Mouse (Mus musculus) hindbrain, embryonic 12.5 days (tissue): ENCODE data around the gene Arfip1. TPM values are rescaled to one million over a fixed set of nuclear protein-coding genes. Genes with fewer than 3 reads are reported as not detected.

Source experiments
- ATAC-seq: fragments of 200-750 bp; cut with Nextera tagmentation; 2 replicates; pipeline ENCODE4 v1.8.0; 2017; ENCODE audit warnings: moderate TSS enrichment; ENCODE audit not compliant: low FRiP score
- H3K27ac ChIP-seq: fragments of 300-500 bp; sonication (generic); 2 replicates; pipeline ENCODE4 v1.5.1; 2016; ENCODE audit warnings: mild to moderate bottlenecking
- H3K27me3 ChIP-seq: fragments of 300-500 bp; sonication (generic); 2 replicates; pipeline ENCODE4 v1.6.1; 2016; ENCODE audit warnings: mild to moderate bottlenecking
- H3K36me3 ChIP-seq: fragments of 300-500 bp; sonication (generic); 2 replicates; pipeline ENCODE4 v1.6.1; 2016; ENCODE audit warnings: mild to moderate bottlenecking
- H3K4me1 ChIP-seq: fragments of 300-500 bp; sonication (generic); 2 replicates; pipeline ENCODE4 v1.6.1; 2016
- H3K4me2 ChIP-seq: fragments of 300-500 bp; sonication (generic); replicated peaks from 2 replicates; pipeline ENCODE4 v1.6.1; 2016; ENCODE audit warnings: mild to moderate bottlenecking
- H3K4me3 ChIP-seq: fragments of 300-500 bp; sonication (generic); 2 replicates; pipeline ENCODE4 v1.5.1; 2016; ENCODE audit warnings: mild to moderate bottlenecking
- H3K9ac ChIP-seq: fragments of 300-500 bp; sonication (generic); 2 replicates; pipeline ENCODE4 v1.6.1; 2016; ENCODE audit warnings: mild to moderate bottlenecking, moderate library complexity
- H3K9me3 ChIP-seq: fragments of 300-500 bp; sonication (generic); replicated peaks from 2 replicates; pipeline ENCODE4 v1.6.1; 2016; ENCODE audit warnings: mild to moderate bottlenecking
- WGBS: fragments of 180-500 bp; shearing (Covaris S2); methylation state at CpG from one replicate; pipeline ENCODE4 v1.1.7; 2016; 5-methylcytosine and 5-hydroxymethylcytosine counted together
- polyA plus RNA-seq: library from polyadenylated mRNA; unstranded; fragments of >200 nt; fragmentation: Nextera tagmentation; extraction: Ambion mirVana; gene quantifications from 2 replicates; pipeline ENCODE4 v1.2.1, GENCODE M21; 2016

Arfip1 gene
- polyA plus RNA-seq, 1 experiment from 2014 or later = 33.1 TPM

DNA sequence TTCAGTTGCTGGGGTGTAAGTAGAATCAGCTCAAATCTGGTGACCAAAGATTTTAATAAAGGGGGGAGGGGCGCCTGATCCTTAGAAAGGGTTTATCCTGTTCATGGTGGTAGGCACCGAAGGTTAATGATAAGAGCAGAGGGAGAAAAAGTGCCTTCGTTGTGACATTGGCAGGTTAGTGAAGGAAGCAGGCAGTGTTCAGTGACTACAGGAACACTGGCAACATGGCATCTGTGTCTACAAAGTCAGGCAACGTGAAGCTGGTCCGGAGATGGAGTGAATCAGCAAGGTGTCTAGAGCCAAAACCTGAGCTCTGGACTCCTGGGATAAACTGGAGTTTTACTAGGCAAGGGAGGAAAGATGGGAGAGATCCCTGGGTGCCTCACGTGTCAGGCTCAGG lies 16.3 kb upstream of the Arfip1 start:
- ATAC-seq = no peak
- H3K27me3 ChIP-seq = no peaks in the 10 kb centered on the region
- no peaks in the 10 kb centered on the region for H3K36me3 ChIP-seq
- H3K4me2 ChIP-seq = no peak overlapping the region
- H3K27ac ChIP-seq = no peak overlapping the region
- H3K4me3 ChIP-seq = no peak overlapping the region
- WGBS = 88% methylated on average over 6 of the region's 6 CpGs
- 0 out of 2 replicates have a peak, but pooled peaks cover 3% of the 10 kb centered on the region for H3K4me1 ChIP-seq
- no peaks in the 10 kb centered on the region for H3K9me3 ChIP-seq
- no peak overlapping the region for H3K9ac ChIP-seq

DNA sequence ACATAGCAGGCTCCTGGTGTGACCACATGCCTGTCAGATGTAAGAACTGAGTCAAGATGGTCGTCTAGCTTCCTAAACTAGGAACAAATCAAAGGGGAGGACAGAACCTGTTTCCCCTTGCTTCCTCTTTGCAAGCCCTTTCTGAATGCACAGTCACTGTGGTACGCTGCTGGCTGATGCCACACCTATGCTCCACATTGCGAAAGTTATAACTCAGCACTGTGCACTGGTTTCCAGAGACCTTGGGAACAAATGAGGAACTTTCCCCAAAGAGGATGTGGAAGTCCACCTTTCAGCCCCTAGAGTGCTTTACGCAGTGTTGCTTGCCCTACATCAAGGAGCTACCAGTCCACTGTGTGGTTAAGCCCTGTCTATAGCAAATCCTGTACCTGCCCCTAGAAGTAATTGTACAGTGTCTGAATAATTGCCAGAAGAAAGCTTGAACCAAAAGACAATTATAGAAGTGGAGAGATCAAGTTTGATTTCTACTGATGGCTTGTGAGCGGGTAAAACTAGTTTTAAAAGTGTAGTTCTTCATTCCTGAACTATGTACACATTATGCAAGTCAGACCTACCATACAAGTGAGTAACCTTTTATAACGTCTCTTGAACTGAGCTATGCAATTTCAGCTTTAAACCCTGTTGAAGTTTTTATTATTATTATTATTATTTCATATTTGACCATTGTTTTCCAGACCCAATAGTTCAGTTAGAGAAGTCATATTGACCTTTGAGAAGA lies 15.7 kb upstream of the Arfip1 start:
- Histone ChIP-seq H3K4me2 (no peak overlapping the region), H3K4me3 (no peak overlapping the region), H3K36me3 (no peaks in the 10 kb centered on the region), H3K27me3 (no peaks in the 10 kb centered on the region), H3K27ac (no peak overlapping the region), H3K9ac (no peak overlapping the region), H3K4me1 (0 out of 2 replicates have a peak, but pooled peaks cover 3% of the 10 kb centered on the region), H3K9me3 (no peaks in the 10 kb centered on the region)
- no peak for ATAC-seq
- 89% methylated on average over 6 of the region's 6 CpGs for WGBS

DNA sequence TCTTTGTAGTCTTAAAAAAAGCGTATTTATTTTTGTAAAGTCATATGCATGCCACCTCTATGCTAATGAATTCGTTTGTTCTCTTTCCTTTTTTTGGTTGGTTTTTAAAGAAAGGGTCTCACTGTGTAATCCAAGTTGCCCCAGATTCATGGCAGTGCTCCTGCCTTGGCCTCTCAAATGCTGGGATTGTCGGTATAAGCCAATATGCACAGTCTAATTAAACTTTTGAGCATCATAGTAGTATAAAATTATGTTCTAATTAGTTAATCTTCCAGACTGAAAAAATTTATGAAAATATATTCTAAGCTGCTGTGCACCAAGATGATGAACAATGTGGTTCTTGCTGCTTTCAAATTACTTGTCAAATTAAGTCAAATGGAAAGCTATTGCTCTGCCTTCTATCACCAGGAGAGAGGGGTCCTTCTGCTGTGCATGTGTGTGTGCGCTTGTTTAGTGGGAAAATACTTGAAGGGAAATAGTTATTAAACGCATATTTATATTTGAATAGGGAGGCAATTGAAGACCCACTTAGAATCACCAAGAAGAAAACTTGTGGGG lies 13.3 kb upstream of the Arfip1 start:
- ATAC-seq = no peak
- no peak overlapping the region for H3K27ac ChIP-seq
- WGBS = 44% methylated on average over 5 of the region's 5 CpGs
- H3K4me1 ChIP-seq = 0 out of 2 replicates have a peak, but pooled peaks cover 3% of the 10 kb centered on the region
- peak overlapping the region; percentile 43; the same call in 1 of the 2 replicates for H3K4me2 ChIP-seq
- H3K36me3 ChIP-seq = no peaks in the 10 kb centered on the region
- no peak overlapping the region for H3K9ac ChIP-seq
- H3K9me3 ChIP-seq = no peaks in the 10 kb centered on the region
- H3K4me3 ChIP-seq = no peak overlapping the region
- H3K27me3 ChIP-seq = no peaks in the 10 kb centered on the region

DNA sequence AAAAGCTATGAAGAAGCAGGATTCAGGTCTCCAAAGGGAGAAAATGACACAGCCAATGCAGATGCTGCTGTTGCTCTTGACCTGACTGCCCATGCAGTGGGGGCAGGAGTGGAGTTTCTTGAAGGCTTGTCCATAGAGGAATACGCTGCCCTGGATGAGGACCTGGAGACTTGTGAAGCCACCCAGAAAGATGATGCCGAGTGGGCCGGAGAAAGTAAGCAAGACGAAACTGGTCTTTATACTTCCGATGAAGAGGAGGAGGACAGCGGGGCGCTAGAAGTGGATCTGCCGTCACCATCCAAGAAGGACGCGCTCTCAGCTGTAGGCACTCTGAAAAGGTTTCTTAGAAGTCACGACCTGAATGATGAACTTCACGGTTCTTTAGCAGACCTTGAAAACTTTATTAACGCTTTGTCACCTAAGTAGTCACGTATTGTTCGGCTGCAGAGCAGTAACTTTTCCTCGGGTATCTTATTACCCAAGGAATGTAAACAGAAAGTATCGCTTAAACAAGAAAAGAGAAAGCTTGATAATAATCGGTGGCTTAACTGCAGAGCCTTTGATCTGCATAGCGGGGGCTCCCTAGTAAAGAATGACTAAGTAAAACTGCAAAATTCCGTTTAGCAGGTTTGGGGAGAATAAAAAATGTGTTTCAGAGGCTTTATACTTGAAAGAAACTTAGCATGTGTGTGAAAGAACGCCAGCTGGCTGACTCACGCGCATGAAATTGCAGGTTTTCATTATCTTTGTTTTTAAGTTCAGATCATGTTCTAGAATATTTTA lies 12.7 kb upstream of the Arfip1 start:
- Histone ChIP-seq H3K27ac (no peak overlapping the region), H3K9ac (no peak overlapping the region), H3K4me3 (peak overlapping the region; percentile 14), H3K9me3 (no peaks in the 10 kb centered on the region), H3K4me1 (0 out of 2 replicates have a peak, but pooled peaks cover 3% of the 10 kb centered on the region), H3K4me2 (peak overlapping the region; percentile 43), H3K36me3 (no peaks in the 10 kb centered on the region), H3K27me3 (no peaks in the 10 kb centered on the region)
- WGBS = 10% methylated on average over 23 of the region's 23 CpGs
- no peak for ATAC-seq

DNA sequence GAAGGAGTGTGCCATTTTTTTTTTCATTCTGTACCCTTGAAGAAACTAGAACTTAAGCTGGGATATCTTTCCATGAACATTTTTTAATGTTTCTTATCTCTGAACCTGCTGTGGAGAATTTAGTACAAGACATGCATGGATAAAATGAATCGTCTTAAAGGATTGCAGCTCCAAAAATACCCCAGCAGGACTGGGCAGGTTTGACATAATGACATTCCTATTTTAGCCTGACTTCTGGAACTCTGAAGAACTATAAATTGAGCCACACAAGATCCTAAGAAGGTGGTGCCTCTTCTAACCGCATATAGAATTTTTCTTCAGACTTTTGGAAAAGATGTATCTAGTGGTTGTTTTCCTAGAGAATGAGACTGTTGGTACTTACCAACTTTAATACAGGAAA lies 10.8 kb upstream of the Arfip1 start, which contains the start of gene Tigd4:
Gene Tigd4, plus strand, starts transcription at position 301 of the 400 bp plus-strand sequence.
- Histone ChIP-seq H3K27ac (no peak within 1 kb of the TSS), H3K4me3 (no peak within 1 kb of the TSS), H3K9me3 (no peaks in the 10 kb centered on the region), H3K27me3 (no peaks in the 10 kb centered on the region), H3K4me2 (no peak within 1 kb of the TSS), H3K9ac (no peak within 1 kb of the TSS), H3K36me3 (no peaks in the 10 kb centered on the region), H3K4me1 (0 out of 2 replicates have a peak, but pooled peaks cover 3% of the 10 kb centered on the region)
- 89% methylated on average over 2 of the region's 2 CpGs for WGBS
- ATAC-seq = no peak

DNA sequence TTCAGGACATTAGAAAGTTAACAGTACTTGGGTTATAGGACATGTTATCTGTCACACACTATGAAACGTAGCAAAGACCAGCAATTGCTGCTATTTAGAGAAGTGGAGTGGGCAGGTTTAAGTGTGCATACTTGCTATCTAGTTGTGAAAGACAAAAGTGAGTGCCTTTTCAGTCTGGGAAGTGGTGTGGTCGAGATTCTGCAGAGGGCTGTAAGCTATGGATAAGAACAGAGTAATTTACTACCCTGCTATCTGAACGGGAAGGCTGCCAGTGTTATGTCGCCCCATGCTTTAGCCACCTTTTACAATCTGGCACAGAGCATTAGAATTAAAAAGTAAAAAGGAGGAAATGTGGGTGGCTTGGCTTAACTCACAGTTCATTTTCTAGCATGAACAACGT lies 4.3 kb upstream of the Arfip1 start:
- Histone ChIP-seq H3K9ac (no peak overlapping the region), H3K27me3 (no peaks in the 10 kb centered on the region), H3K4me1 (peaks cover 6% of the 10 kb centered on the region), H3K4me2 (no peak overlapping the region), H3K36me3 (no peaks in the 10 kb centered on the region), H3K4me3 (no peak overlapping the region), H3K9me3 (no peaks in the 10 kb centered on the region), H3K27ac (no peak overlapping the region)
- no peak for ATAC-seq
- 68% methylated on average over 5 of the region's 5 CpGs for WGBS

DNA sequence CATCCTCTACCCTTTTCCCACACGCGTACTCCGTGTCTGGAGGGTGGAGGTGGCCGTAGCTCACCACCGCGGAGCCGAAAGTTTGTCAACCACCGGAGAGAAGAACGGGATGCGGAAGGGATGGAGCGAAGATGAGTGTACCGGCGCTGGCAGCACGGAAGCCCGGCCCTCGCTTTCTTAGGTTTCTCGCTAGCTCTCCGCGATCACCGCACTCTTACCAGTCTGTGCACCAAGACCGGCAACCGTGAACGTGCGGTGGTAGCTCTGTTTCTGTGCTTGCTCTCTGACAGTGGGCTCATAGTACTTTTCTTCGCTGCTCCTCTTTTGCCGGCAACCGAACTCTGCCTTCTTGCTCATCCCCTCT lies 470 bp upstream of the Arfip1 start:
- peaks cover 23% of the 10 kb centered on the region for H3K4me1 ChIP-seq
- no peak; the same call in none of the 2 replicates for ATAC-seq
- peak overlapping the region; percentile 90 for H3K27ac ChIP-seq
- peak overlapping the region; percentile 87 for H3K4me2 ChIP-seq
- H3K27me3 ChIP-seq = no peaks in the 10 kb centered on the region
- no peaks in the 10 kb centered on the region for H3K9me3 ChIP-seq
- peak overlapping the region; percentile 78 for H3K4me3 ChIP-seq
- no peaks in the 10 kb centered on the region for H3K36me3 ChIP-seq
- WGBS = under 1% methylated on average over 27 of the region's 27 CpGs
- H3K9ac ChIP-seq = peak overlapping the region; percentile 84

DNA sequence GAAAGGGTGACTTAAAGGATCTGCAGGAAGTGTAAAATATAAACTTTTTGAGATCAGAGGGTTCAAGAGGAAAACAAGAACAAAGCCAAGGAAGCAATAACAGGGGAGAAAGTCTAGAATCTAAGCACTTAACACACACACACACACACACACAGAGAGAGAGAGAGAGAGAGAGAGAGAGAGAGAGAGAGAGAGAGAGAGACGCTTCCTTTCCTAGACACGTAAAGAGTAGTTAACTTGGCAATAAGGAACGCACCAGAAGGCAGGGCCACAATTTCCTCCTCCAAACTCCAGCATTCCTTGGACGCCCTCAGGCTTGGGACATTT lies 766 bp downstream of the Arfip1 start:
- peak overlapping the region; percentile 90 for H3K27ac ChIP-seq
- ATAC-seq = no peak
- peak overlapping the region; percentile 84 for H3K9ac ChIP-seq
- H3K4me1 ChIP-seq = peaks cover 23% of the 10 kb centered on the region
- peak overlapping the region; percentile 87 for H3K4me2 ChIP-seq
- H3K27me3 ChIP-seq = no peaks in the 10 kb centered on the region
- H3K36me3 ChIP-seq = no peaks in the 10 kb centered on the region
- 0% methylated on average over 4 of the region's 4 CpGs for WGBS
- H3K4me3 ChIP-seq = peak overlapping the region; percentile 78
- no peaks in the 10 kb centered on the region for H3K9me3 ChIP-seq

DNA sequence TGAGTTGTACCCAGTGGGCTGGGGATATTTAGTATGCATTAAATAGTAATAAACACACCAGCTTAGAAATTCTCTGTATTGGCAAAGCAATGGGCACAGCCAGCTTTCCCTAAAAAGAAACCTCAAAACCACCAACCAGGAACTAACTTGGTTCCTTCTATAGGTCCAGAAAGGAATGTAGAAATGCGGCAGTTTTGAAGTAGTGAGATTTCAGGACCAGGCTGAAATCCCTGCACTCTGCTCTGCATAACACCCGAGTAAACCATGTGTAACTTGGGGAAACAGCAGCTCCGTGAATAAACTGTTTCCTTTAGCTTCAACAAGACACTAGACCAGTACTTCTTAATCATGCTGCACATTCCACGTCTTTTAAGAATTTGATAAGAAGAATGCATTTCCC lies 1.7 kb downstream of the Arfip1 start:
- Histone ChIP-seq H3K4me3 (no peak overlapping the region), H3K4me2 (peak overlapping the region; percentile 87), H3K27ac (no peak overlapping the region), H3K4me1 (peaks cover 23% of the 10 kb centered on the region), H3K9me3 (no peaks in the 10 kb centered on the region), H3K9ac (0 out of 2 replicates have a peak overlapping the region, but pooled peaks have one; percentile 84), H3K27me3 (no peaks in the 10 kb centered on the region), H3K36me3 (no peaks in the 10 kb centered on the region)
- WGBS = 66% methylated on average over 4 of the region's 4 CpGs
- ATAC-seq = no peak

DNA sequence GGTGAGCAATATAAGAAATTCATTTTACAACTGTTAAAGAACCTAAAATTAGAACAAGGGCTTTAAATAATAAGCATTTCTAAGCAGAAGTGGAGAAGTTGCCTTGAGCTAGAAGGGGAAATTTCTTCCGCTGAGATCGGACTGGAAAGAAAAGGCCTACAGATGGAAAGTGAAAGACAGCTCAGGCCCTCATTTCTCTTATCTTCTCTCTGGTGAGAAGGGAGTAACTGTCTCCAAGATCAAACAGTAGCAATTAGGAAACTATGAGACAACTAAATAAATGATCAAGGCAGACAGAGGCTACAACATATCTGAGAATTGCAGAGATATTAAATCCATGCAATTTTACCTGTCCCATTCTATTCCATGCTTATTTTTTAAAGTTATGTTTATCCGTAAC lies 11.9 kb downstream of the Arfip1 start:
- H3K9me3 ChIP-seq = no peaks in the 10 kb centered on the region
- 0 out of 2 replicates have a peak, but pooled peaks cover 2% of the 10 kb centered on the region for H3K36me3 ChIP-seq
- ATAC-seq = no peak
- H3K27me3 ChIP-seq = no peaks in the 10 kb centered on the region
- 89% methylated on average over 3 of the region's 3 CpGs for WGBS
- no peak overlapping the region for H3K27ac ChIP-seq
- no peaks in the 10 kb centered on the region; the same call in 1 of the 2 replicates for H3K4me1 ChIP-seq
- H3K4me2 ChIP-seq = no peak overlapping the region
- H3K9ac ChIP-seq = no peak overlapping the region
- H3K4me3 ChIP-seq = no peak overlapping the region

DNA sequence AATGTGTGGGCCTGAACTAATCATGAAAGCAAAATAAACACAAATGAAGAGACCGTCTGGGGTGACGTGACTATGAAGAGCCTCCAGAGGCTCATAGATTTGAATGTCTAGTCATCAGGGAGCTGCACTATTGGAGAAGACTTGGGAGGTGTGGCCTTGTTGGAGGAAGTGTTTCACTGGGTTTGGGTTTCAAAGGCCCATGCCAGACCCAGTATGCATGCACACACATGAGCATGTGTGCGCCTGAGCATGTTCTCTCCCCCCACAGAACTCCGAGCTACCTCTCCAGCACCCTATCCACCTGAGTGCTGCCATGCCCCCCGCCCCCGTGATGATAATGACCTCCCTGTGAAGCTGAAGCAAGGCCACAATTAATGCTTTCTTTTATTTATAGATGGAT lies 12.8 kb downstream of the Arfip1 start:
- Histone ChIP-seq H3K27ac (no peak overlapping the region), H3K27me3 (no peaks in the 10 kb centered on the region), H3K9me3 (no peaks in the 10 kb centered on the region), H3K9ac (no peak overlapping the region), H3K4me3 (no peak overlapping the region), H3K4me2 (no peak overlapping the region), H3K36me3 (0 out of 2 replicates have a peak, but pooled peaks cover 2% of the 10 kb centered on the region), H3K4me1 (no peaks in the 10 kb centered on the region; the same call in 1 of the 2 replicates)
- WGBS = 74% methylated on average over 6 of the region's 6 CpGs
- ATAC-seq = no peak

DNA sequence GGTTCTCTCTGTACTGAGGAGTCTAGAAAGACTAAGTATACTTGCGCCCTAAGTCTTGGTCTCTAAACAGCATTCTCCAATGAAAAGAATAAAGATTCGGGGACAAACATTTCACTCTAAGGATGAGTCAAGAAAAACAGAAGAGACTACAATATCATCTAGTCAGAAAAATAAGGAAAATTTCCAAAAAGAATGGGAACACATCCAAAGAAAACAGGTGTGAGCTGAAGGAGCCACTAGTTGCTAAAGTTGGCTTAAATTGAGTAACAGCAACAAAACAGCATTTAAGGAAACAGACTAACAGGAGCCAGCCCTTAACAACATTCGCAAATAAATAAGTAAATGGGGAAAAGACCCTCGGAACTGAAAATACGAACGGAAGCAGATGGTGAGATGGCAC lies 13.9 kb downstream of the Arfip1 start:
- Histone ChIP-seq H3K36me3 (0 out of 2 replicates have a peak, but pooled peaks cover 2% of the 10 kb centered on the region), H3K4me2 (no peak overlapping the region), H3K9ac (no peak overlapping the region), H3K9me3 (no peaks in the 10 kb centered on the region), H3K27ac (no peak overlapping the region), H3K4me1 (no peaks in the 10 kb centered on the region; the same call in 1 of the 2 replicates), H3K4me3 (no peak overlapping the region), H3K27me3 (no peaks in the 10 kb centered on the region)
- 96% methylated on average over 6 of the region's 6 CpGs for WGBS
- ATAC-seq = no peak
